Mouse (Mus musculus) forebrain, embryonic 14.5 days (tissue): Measurements from ENCODE around the gene Galr3. TPM values are rescaled to one million over a fixed set of nuclear protein-coding genes. Genes with fewer than 3 reads are reported as not detected.
"Not testable (repeated sequence)": the region's sequence is repeated elsewhere in the genome, so short reads cannot be mapped to it uniquely, and the experiment has no call there.

Source experiments
- ATAC-seq: fragments of 200-750 bp; cut with Nextera tagmentation; 2 replicates; pipeline ENCODE4 v1.8.0; 2017; ENCODE audit warnings: mild to moderate bottlenecking, moderate library complexity
- DNase-seq: peaks from one replicate; pipeline ENCODE4 v3.0.0-alpha.2; 2015; ENCODE audit warnings: low spot score
- H3K27ac ChIP-seq: fragments of 300-500 bp; sonication (generic); 2 replicates; pipeline ENCODE4 v1.5.1; 2014; ENCODE audit warnings: low read depth, mild to moderate bottlenecking, control low read depth, low read length, moderate library complexity
- H3K27me3 ChIP-seq: fragments of 300-500 bp; sonication (generic); replicated peaks from 2 replicates; pipeline ENCODE4 v1.6.1; 2014; ENCODE audit warnings: low read length, control low read depth, mixed read lengths; ENCODE audit not compliant: control insufficient read depth, insufficient read depth
- H3K36me3 ChIP-seq: fragments of 300-500 bp; sonication (generic); 2 replicates; pipeline ENCODE4 v1.6.1; 2014; ENCODE audit warnings: low read length, control low read depth; ENCODE audit not compliant: control insufficient read depth, insufficient read depth
- H3K4me1 ChIP-seq: fragments of 300-500 bp; sonication (generic); 2 replicates; pipeline ENCODE4 v1.6.1; 2014; ENCODE audit warnings: antibody characterized with exemption, low read length, control low read depth; ENCODE audit not compliant: control insufficient read depth, insufficient read depth
- H3K4me2 ChIP-seq: fragments of 300-500 bp; sonication (generic); 2 replicates; pipeline ENCODE4 v1.6.1; 2014; ENCODE audit warnings: mild to moderate bottlenecking, control low read depth, low read length
- H3K4me3 ChIP-seq: fragments of 300-500 bp; sonication (generic); 2 replicates; pipeline ENCODE4 v1.5.1; 2014; ENCODE audit warnings: low read depth, low read length, control low read depth
- H3K9ac ChIP-seq: fragments of 300-500 bp; sonication (generic); 2 replicates; pipeline ENCODE4 v1.6.1; 2014; ENCODE audit warnings: mild to moderate bottlenecking, low read length, control low read depth, moderate library complexity
- H3K9me3 ChIP-seq: fragments of 300-500 bp; sonication (generic); replicated peaks from 2 replicates; pipeline ENCODE4 v1.6.1; 2016; ENCODE audit warnings: low read length, control low read depth, mixed read lengths; ENCODE audit not compliant: control insufficient read depth
- WGBS: fragments of 180-500 bp; shearing (Covaris S2); extraction: QIAGEN DNeasy Blood & Tissue Kit; methylation state at CpG from one replicate; pipeline ENCODE4 v1.1.7; 2014; 5-methylcytosine and 5-hydroxymethylcytosine counted together
- polyA plus RNA-seq: library from polyadenylated mRNA; unstranded; fragments of >200 nt; fragmentation: Nextera tagmentation; extraction: Ambion mirVana; gene quantifications from 2 replicates; pipeline ENCODE4 v1.2.1, GENCODE M21; 2014

Gene Galr3
- polyA plus RNA-seq, 1 experiment from 2014 or later = not detected

DNA sequence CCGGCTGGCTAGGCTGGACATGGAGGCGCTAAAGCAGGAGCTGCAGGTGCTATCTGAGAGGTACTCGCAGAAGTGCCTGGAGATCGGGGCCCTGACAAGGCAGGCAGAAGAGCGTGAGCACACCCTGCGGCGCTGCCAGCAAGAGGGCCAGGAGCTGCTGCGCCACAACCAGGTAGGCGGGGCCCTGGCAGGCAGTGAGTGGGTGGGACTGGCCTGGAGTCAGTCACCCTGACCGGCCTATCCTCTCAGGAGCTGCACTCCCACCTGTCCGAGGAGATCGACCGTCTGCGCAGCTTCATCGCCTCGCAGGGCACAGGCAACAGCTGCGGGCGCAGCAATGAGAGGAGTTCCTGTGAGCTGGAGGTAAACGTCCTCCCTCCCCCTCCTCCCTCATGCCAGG lies 39.6 kb upstream of the Galr3 start:
- DNase-seq = no peak
- Histone ChIP-seq H3K9me3 (no peaks in the 10 kb centered on the region), H3K4me3 (no peak overlapping the region), H3K36me3 (peaks cover 74% of the 10 kb centered on the region), H3K27ac (no peak overlapping the region), H3K27me3 (no peaks in the 10 kb centered on the region), H3K9ac (no peak overlapping the region), H3K4me2 (no peak overlapping the region), H3K4me1 (no peaks in the 10 kb centered on the region)
- WGBS = 56% methylated on average over 18 of the region's 19 CpGs
- no peak for ATAC-seq

DNA sequence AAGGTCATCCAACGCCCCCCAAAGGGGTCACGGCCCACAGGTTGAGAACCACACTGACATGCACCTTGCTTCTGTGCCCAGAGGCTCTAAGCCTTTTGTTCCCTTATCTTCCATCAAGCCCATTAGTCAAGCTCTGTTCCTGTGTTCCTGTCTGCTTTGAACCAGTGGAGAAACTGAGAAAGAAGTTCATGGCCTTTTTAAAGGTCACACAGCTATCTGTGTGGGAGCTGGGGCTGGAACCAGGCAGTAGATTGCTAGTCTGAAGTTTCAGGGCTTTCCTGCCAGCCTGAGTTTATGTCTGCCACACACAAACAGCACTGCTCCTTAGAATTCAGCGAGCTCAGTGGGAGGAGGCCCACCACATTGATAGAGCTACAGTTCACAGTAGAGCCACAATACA lies 38.6 kb upstream of the Galr3 start:
- no peaks in the 10 kb centered on the region for H3K4me1 ChIP-seq
- no peak overlapping the region for H3K4me3 ChIP-seq
- no peak for DNase-seq
- no peaks in the 10 kb centered on the region for H3K27me3 ChIP-seq
- peaks cover 77% of the 10 kb centered on the region for H3K36me3 ChIP-seq
- H3K9me3 ChIP-seq = no peaks in the 10 kb centered on the region
- WGBS = 93% methylated on average over 3 of the region's 3 CpGs
- no peak overlapping the region for H3K4me2 ChIP-seq
- H3K9ac ChIP-seq = no peak overlapping the region
- H3K27ac ChIP-seq = no peak overlapping the region
- ATAC-seq = no peak

DNA sequence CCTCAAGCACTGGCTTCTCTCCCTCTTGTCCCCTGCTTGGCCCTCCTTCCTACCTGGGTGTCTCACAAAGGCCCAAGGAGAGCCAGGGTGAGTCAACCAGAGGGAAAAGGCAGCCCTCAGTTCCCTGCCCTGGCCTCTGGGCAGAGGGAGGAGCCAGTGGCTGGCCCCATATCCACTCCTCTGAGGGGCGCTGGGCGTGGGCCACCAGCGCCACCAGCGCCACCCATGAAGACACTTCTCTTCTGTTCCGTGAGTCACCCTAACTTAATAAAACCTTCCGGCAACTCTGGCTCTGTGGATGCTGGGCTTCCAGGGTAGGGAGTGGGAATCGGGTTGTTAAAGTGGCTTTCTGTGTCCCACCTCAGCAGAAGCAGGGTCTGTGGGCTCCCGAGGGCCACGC lies 36.1 kb upstream of the Galr3 start:
- ATAC-seq (no peak), DNase-seq (no peak)
- Histone ChIP-seq H3K9ac (no peak overlapping the region), H3K4me1 (no peaks in the 10 kb centered on the region), H3K9me3 (no peaks in the 10 kb centered on the region), H3K4me3 (no peak overlapping the region), H3K4me2 (no peak overlapping the region), H3K27me3 (no peaks in the 10 kb centered on the region), H3K27ac (no peak overlapping the region), H3K36me3 (peaks cover 67% of the 10 kb centered on the region)
- WGBS = 89% methylated on average over 9 of the region's 9 CpGs

DNA sequence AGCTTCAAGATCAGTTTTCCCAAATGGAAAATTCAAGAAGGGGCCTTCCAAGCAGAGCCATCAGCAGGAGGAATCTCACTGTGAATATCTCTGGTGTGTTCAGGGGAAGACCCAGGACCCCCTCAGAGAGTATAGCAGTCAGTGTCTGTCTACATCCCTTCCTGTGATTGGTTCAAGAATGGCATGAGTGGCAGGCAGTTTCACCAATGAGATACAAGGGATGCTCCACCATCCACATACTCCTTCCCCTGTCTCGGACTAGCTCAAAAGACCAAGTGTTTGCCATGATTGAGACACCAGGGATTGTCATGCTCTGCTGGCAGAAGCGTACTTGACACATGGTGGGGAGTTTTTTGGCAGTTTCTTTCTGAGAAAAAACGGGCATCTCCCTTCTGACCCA lies 35.0 kb upstream of the Galr3 start:
- no peaks in the 10 kb centered on the region for H3K27me3 ChIP-seq
- H3K4me1 ChIP-seq = no peaks in the 10 kb centered on the region
- H3K27ac ChIP-seq = no peak overlapping the region
- WGBS = 71% methylated on average over 3 of the region's 3 CpGs
- H3K9me3 ChIP-seq = no peaks in the 10 kb centered on the region
- H3K36me3 ChIP-seq = peaks cover 56% of the 10 kb centered on the region
- H3K4me2 ChIP-seq = no peak overlapping the region
- H3K9ac ChIP-seq = no peak overlapping the region
- 0 out of 2 replicates have a peak, but pooled peaks have one; percentile 34 for ATAC-seq
- DNase-seq = peak; percentile 39
- no peak overlapping the region for H3K4me3 ChIP-seq

DNA sequence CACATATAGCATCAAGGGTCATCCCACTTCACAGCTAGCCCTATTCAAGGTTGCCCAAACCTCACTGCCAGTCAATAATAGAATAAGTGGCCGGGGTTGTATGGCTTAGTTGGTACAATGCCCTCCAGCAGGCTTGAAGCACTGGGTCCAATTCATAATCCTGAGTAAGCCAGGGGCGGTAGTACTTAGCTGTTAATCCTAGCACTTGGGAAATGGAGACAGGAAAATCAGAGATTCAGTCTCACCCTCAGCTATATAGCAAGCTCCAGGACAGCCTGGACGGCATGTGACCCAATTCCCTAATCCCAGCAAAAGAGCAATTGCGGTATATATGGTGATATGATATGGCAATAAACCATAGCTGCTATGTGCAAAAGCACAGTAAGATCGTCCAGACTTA lies 34.6 kb upstream of the Galr3 start:
- Histone ChIP-seq H3K9me3 (no peaks in the 10 kb centered on the region), H3K27me3 (no peaks in the 10 kb centered on the region), H3K4me2 (no peak overlapping the region), H3K9ac (no peak overlapping the region), H3K36me3 (peaks cover 52% of the 10 kb centered on the region), H3K4me1 (no peaks in the 10 kb centered on the region), H3K27ac (no peak overlapping the region), H3K4me3 (no peak overlapping the region)
- ATAC-seq = no peak
- DNase-seq = no peak
- WGBS = 91% methylated on average over 5 of the region's 5 CpGs

DNA sequence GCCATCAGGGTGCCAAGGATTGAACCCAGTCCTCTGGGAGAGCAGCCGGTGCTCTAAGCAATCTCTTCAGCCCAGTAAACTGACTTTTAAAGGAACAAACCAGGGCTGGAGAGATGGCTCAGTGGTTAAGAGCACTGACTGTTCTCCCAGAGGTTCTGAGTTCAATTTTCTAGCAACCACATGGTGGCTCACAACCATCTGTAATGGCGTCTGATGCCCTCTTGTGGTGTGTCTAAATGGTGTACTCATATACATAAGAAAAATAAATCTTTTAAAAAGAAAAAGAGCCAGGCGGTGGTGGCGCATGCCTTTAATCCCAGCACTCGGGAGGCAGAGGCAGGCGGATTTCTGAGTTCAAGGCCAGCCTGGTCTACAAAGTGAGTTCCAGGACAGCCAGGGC lies 33.8 kb upstream of the Galr3 start:
- DNase-seq, H3K9me3 ChIP-seq, ATAC-seq, H3K4me1 ChIP-seq, H3K4me2 ChIP-seq, H3K4me3 ChIP-seq, H3K27me3 ChIP-seq, H3K27ac ChIP-seq, H3K9ac ChIP-seq: not testable (repeated sequence)
- peaks cover 44% of the 10 kb centered on the region for H3K36me3 ChIP-seq
- 90% methylated on average over 6 of the region's 6 CpGs for WGBS

DNA sequence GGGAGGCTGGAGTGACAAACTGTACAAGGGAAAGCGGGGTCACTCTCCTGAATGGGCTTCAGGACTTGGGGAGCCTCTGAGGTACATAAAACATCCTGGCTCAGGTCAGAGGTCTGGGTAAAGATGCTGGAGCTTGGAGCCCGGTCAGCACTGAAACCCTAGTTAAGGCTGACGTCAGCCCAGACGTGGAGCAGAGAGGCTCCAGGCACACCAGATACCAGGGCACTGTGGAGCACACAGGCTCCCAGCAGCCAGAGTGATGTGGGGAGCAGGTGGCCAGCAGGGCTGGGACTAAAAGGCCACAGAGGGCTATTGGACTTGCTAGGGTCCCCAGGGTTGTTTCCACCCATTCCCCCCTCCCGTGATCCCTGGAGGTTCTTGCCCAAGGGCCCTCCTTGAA lies 32.0 kb upstream of the Galr3 start:
- Histone ChIP-seq H3K4me3 (no peak overlapping the region), H3K27ac (no peak overlapping the region), H3K9me3 (no peaks in the 10 kb centered on the region), H3K27me3 (no peaks in the 10 kb centered on the region), H3K4me2 (no peak overlapping the region), H3K36me3 (peaks cover 25% of the 10 kb centered on the region), H3K9ac (no peak overlapping the region), H3K4me1 (peaks cover 3% of the 10 kb centered on the region; the same call in 1 of the 2 replicates)
- 70% methylated on average over 5 of the region's 5 CpGs for WGBS
- DNase-seq (no peak), ATAC-seq (no peak)

DNA sequence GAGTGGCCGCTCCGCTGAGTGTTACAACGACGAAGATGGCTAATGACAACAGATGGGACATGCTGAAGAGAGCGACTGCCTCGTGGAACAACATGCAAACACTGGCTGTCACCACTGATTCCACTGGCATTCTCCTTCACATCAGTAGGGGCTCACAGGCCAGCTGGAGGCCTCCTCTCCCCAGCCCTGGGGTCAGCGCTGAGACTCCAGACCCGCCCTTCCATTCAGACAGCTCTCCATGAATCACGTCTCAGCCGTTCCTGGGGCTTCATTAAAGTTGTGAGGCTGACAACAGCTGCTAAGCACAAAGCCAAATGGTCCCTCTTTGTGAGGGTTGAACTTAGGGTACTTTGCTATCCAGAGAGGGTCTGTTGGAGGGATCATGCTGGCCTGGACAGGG lies 30.1 kb upstream of the Galr3 start:
- no peak overlapping the region for H3K4me3 ChIP-seq
- 52% methylated on average over 10 of the region's 10 CpGs for WGBS
- H3K4me1 ChIP-seq = peaks cover 3% of the 10 kb centered on the region; the same call in 1 of the 2 replicates
- H3K9ac ChIP-seq = no peak overlapping the region
- no peaks in the 10 kb centered on the region for H3K9me3 ChIP-seq
- no peak overlapping the region for H3K27ac ChIP-seq
- DNase-seq (peak; percentile 13), ATAC-seq (no peak)
- H3K27me3 ChIP-seq = no peaks in the 10 kb centered on the region
- H3K36me3 ChIP-seq = peaks cover 8% of the 10 kb centered on the region
- no peak overlapping the region for H3K4me2 ChIP-seq

DNA sequence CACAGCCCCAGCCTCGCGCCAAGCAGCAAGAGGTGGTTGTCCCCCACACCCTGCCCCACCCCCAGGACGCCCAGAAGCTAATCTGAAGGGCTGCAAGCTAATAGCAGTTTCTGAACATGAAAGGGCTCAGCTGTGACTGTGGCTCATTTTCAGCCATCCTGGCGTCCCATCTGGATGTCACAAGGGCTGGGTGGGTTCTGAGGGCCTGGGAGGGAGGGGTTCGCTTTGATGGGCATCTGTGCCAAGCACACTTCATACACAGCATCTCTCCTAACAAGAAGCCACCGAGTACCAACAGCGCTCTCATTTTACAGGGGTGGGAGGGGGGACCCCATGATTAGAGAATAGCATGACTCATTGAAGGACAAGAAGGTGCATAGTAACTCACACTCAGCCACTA lies 28.3 kb upstream of the Galr3 start:
- WGBS = 59% methylated on average over 7 of the region's 7 CpGs
- no peak overlapping the region for H3K9ac ChIP-seq
- peaks cover 3% of the 10 kb centered on the region; the same call in 1 of the 2 replicates for H3K4me1 ChIP-seq
- H3K4me3 ChIP-seq = no peak overlapping the region
- peak; percentile 70 for DNase-seq
- no peak overlapping the region for H3K27ac ChIP-seq
- no peaks in the 10 kb centered on the region for H3K36me3 ChIP-seq
- ATAC-seq = peak; percentile 52; the same call in 1 of the 2 replicates
- no peak overlapping the region for H3K4me2 ChIP-seq
- no peaks in the 10 kb centered on the region for H3K9me3 ChIP-seq
- H3K27me3 ChIP-seq = no peaks in the 10 kb centered on the region
